Mouse (Mus musculus) erythroblast, embryonic 14.5 days (primary cell): ENCODE results near the gene Aen.

Experiments
- GATA1 ChIP-seq: IDR thresholded peaks from 2 replicates; pipeline ENCODE4 v1.6.1; 2012; ENCODE audit warnings: low read length, inconsistent platforms, mixed read lengths
- TAL1 ChIP-seq: IDR thresholded peaks from 3 replicates; pipeline ENCODE4 v1.6.1; 2012; ENCODE audit warnings: low read length, inconsistent platforms, mixed read lengths

DNA sequence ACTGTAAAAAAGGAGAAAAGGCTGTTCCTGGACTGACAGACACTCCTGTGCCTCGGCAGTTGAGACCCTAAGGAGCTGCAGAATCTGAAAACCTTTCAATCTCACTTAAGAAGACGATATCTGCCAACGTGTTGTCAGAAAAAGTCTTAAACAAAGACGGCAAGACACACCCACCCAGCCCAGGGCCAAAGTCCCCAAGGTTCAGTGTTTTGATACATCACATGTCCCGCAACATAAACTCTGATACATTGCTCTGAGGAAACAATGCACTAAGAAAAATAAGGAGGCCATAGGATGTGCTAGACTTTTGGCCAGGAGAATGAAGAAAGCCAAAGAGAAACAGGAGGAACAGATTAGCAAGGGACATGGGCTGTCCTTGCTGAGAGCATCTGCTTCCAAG, 22.8 kb upstream of the Aen start:
- no peak for TF ChIP-seq TAL1
- TF ChIP-seq GATA1: no peak
